Mouse (Mus musculus): ENCODE measurements at regions not wholly inside any gene's neighbourhood (a gene's known extent, or its start where the extent isn't known, plus 50 kb on each side); places are given as distances from the start of the nearest gene placed in this dataset.

DNA sequence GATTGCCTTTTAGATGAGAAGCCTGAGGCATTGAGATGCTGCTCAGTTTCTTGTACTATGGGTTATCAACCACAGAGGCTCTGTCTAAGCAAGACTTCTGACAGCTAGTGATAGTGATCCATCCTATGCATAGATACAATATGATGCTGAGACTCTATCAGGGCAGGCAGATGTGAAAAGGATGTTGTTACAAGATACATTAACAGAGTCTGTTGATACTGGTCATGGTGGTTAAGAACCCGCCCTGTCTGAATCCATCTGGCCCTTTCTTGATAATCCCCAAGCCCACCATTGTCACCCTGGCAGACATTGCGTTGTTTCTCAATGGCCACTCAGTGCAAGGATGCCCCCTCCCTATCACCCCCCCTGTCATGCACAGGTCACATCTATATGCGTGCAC, 327.8 kb upstream of the Camk1g start:
- H3K4me3 ChIP-seq (ENCODE audit: low read depth, low read length), result no peak overlapping the region
- 89% methylated on average over 3 of the region's 3 CpGs for WGBS
- H3K27ac ChIP-seq (ENCODE audit: low read length), result no peak overlapping the region
- H3K4me2 ChIP-seq (replicated peaks; ENCODE audit: low read depth, low read length), result no peak overlapping the region
- H3K4me1 ChIP-seq (ENCODE audit: control insufficient read depth, insufficient read depth, low read length), result no peaks in the 10 kb centered on the region
- H3K27me3 ChIP-seq (ENCODE audit: control insufficient read depth, insufficient read depth, low read length), result no peaks in the 10 kb centered on the region
- no peak for ATAC-seq (ENCODE audit: insufficient number of reproducible peaks, insufficient read depth, low FRiP score, low read depth)
- no peaks in the 10 kb centered on the region for H3K36me3 ChIP-seq (ENCODE audit: control insufficient read depth, insufficient read depth, low read length)
- no peaks in the 10 kb centered on the region for H3K9me3 ChIP-seq (ENCODE audit: control insufficient read depth, low read depth, low read length)
- no peak overlapping the region for H3K9ac ChIP-seq (replicated peaks; ENCODE audit: low read depth, low read length)

- Histone ChIP-seq H3K9me3 (ENCODE audit: control insufficient read depth, low read depth, low read length) (no peaks in the 10 kb centered on the region), H3K27ac (ENCODE audit: low read length) (no peak overlapping the region), H3K36me3 (ENCODE audit: control insufficient read depth, insufficient read depth, low read length) (no peaks in the 10 kb centered on the region), H3K9ac (replicated peaks; ENCODE audit: low read depth, low read length) (no peak overlapping the region), H3K4me3 (ENCODE audit: low read depth, low read length) (no peak overlapping the region), H3K4me2 (replicated peaks; ENCODE audit: low read depth, low read length) (no peak overlapping the region), H3K27me3 (ENCODE audit: control insufficient read depth, insufficient read depth, low read length) (no peaks in the 10 kb centered on the region), H3K4me1 (ENCODE audit: control insufficient read depth, insufficient read depth, low read length) (no peaks in the 10 kb centered on the region)
- ATAC-seq (ENCODE audit: insufficient number of reproducible peaks, insufficient read depth, low FRiP score, low read depth), result no peak
- WGBS, result 62% methylated on average over 4 of the region's 4 CpGs
Observed at GRCm38 (mm10) chr1:193697001-193697400, 326.9 kb upstream of the Camk1g start.

- no peak overlapping the region for H3K4me2 ChIP-seq (replicated peaks; ENCODE audit: low read depth, low read length)
- H3K9me3 ChIP-seq (ENCODE audit: control insufficient read depth, low read depth, low read length), result no peaks in the 10 kb centered on the region
- ATAC-seq (ENCODE audit: insufficient number of reproducible peaks, insufficient read depth, low FRiP score, low read depth), result no peak
Observed at GRCm38 (mm10) chr1:193692991-193693390, 322.9 kb upstream of the Camk1g start.

GRCm38 (mm10) chr1:193689601-193690000, 319.5 kb upstream of the Camk1g start:
- Histone ChIP-seq H3K9me3 (ENCODE audit: control insufficient read depth, low read depth, low read length) (no peaks in the 10 kb centered on the region), H3K36me3 (ENCODE audit: control insufficient read depth, insufficient read depth, low read length) (no peaks in the 10 kb centered on the region), H3K4me2 (replicated peaks; ENCODE audit: low read depth, low read length) (no peak overlapping the region), H3K4me3 (ENCODE audit: low read depth, low read length) (no peak overlapping the region), H3K27me3 (ENCODE audit: control insufficient read depth, insufficient read depth, low read length) (no peaks in the 10 kb centered on the region), H3K9ac (replicated peaks; ENCODE audit: low read depth, low read length) (no peak overlapping the region), H3K27ac (ENCODE audit: low read length) (no peak overlapping the region), H3K4me1 (ENCODE audit: control insufficient read depth, insufficient read depth, low read length) (no peaks in the 10 kb centered on the region)
- 71% methylated on average over 4 of the region's 4 CpGs for WGBS
- ATAC-seq (ENCODE audit: insufficient number of reproducible peaks, insufficient read depth, low FRiP score, low read depth), result no peak

More at GRCm38 (mm10) chr1:193692991-193693390, 322.9 kb upstream of the Camk1g start:
- Histone ChIP-seq H3K27ac (ENCODE audit: low read length) (no peak overlapping the region), H3K9ac (replicated peaks; ENCODE audit: low read depth, low read length) (no peak overlapping the region), H3K4me1 (ENCODE audit: control insufficient read depth, insufficient read depth, low read length) (no peaks in the 10 kb centered on the region), H3K36me3 (ENCODE audit: control insufficient read depth, insufficient read depth, low read length) (no peaks in the 10 kb centered on the region), H3K27me3 (ENCODE audit: control insufficient read depth, insufficient read depth, low read length) (no peaks in the 10 kb centered on the region), H3K4me3 (ENCODE audit: low read depth, low read length) (no peak overlapping the region)
- 42% methylated on average over 3 of the region's 3 CpGs for WGBS

DNA sequence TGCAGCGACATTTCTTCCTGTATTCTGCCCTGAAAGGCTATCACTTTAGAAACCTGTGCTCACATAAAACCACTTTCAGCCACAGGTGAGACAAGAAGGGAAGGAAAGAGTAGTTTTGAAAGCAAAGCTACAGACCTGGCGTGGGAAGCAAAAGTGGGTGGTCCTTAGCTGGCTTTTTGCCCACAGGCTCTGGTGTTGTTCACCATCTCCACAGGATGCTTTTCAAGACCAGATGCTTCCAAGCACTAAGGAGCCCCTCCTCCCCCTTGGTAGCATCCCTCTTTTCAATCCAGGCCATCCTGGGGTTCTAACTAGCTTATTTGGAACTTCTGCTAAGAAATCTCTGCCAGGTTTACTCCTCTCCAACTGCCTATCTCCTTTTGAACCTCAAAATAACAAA, 312.8 kb upstream of the Camk1g start:
- Histone ChIP-seq H3K4me1 (ENCODE audit: control insufficient read depth, insufficient read depth, low read length) (no peaks in the 10 kb centered on the region), H3K9me3 (ENCODE audit: control insufficient read depth, low read depth, low read length) (no peaks in the 10 kb centered on the region), H3K9ac (replicated peaks; ENCODE audit: low read depth, low read length) (no peak overlapping the region), H3K4me2 (replicated peaks; ENCODE audit: low read depth, low read length) (no peak overlapping the region), H3K27ac (ENCODE audit: low read length) (no peak overlapping the region), H3K4me3 (ENCODE audit: low read depth, low read length) (no peak overlapping the region), H3K27me3 (ENCODE audit: control insufficient read depth, insufficient read depth, low read length) (no peaks in the 10 kb centered on the region), H3K36me3 (ENCODE audit: control insufficient read depth, insufficient read depth, low read length) (no peaks in the 10 kb centered on the region)
- WGBS, result 57% methylated on average over 2 of the region's 2 CpGs
- no peak for ATAC-seq (ENCODE audit: insufficient number of reproducible peaks, insufficient read depth, low FRiP score, low read depth)

DNA sequence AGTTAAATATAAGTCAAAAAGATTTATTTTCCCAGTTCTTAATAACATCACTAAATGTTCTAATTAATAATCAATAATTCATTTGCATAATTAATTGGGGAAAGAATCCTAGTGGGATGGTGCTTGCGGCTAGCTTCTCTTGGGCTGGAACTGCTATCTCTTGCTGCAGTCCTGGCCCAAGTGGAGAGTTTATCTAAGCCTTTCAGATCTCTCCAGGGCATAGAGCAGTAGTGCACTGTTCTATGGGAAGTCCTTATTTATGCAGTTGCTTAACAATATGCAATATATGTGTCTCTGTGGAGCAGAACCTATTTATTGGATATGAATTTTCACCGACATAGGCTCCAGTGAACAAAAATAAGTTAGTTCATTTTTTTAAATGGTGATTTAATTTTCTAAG, 308.4 kb upstream of the Camk1g start:
- no peak overlapping the region for H3K27ac ChIP-seq (ENCODE audit: low read length)
- no peaks in the 10 kb centered on the region for H3K9me3 ChIP-seq (ENCODE audit: control insufficient read depth, low read depth, low read length)
- ATAC-seq (ENCODE audit: insufficient number of reproducible peaks, insufficient read depth, low FRiP score, low read depth), result no peak
- no peak overlapping the region for H3K4me3 ChIP-seq (ENCODE audit: low read depth, low read length)
- H3K9ac ChIP-seq (replicated peaks; ENCODE audit: low read depth, low read length), result no peak overlapping the region
- no peaks in the 10 kb centered on the region for H3K4me1 ChIP-seq (ENCODE audit: control insufficient read depth, insufficient read depth, low read length)
- no peaks in the 10 kb centered on the region for H3K27me3 ChIP-seq (ENCODE audit: control insufficient read depth, insufficient read depth, low read length)
- WGBS, result 92% methylated on average over 2 of the region's 2 CpGs
- no peaks in the 10 kb centered on the region for H3K36me3 ChIP-seq (ENCODE audit: control insufficient read depth, insufficient read depth, low read length)
- H3K4me2 ChIP-seq (replicated peaks; ENCODE audit: low read depth, low read length), result no peak overlapping the region

GRCm38 (mm10) chr1:193673236-193673830, 303.2 kb upstream of the Camk1g start:
- Histone ChIP-seq H3K4me3 (ENCODE audit: low read depth, low read length) (no peak overlapping the region), H3K9me3 (ENCODE audit: control insufficient read depth, low read depth, low read length) (peaks cover 4% of the 10 kb centered on the region), H3K4me1 (ENCODE audit: control insufficient read depth, insufficient read depth, low read length) (no peaks in the 10 kb centered on the region), H3K36me3 (ENCODE audit: control insufficient read depth, insufficient read depth, low read length) (no peaks in the 10 kb centered on the region), H3K9ac (replicated peaks; ENCODE audit: low read depth, low read length) (no peak overlapping the region), H3K27ac (ENCODE audit: low read length) (no peak overlapping the region), H3K27me3 (ENCODE audit: control insufficient read depth, insufficient read depth, low read length) (no peaks in the 10 kb centered on the region), H3K4me2 (replicated peaks; ENCODE audit: low read depth, low read length) (no peak overlapping the region)
- WGBS, result 39% methylated on average over 3 of the region's 3 CpGs
- no peak for ATAC-seq (ENCODE audit: insufficient number of reproducible peaks, insufficient read depth, low FRiP score, low read depth)

- no peaks in the 10 kb centered on the region for H3K36me3 ChIP-seq (ENCODE audit: control insufficient read depth, insufficient read depth, low read length)
- no peak overlapping the region for H3K27ac ChIP-seq (ENCODE audit: low read length)
- WGBS, result 70% methylated on average over 3 of the region's 3 CpGs
- no peak overlapping the region for H3K4me3 ChIP-seq (ENCODE audit: low read depth, low read length)
- no peak overlapping the region for H3K4me2 ChIP-seq (replicated peaks; ENCODE audit: low read depth, low read length)
- peaks cover 4% of the 10 kb centered on the region for H3K9me3 ChIP-seq (ENCODE audit: control insufficient read depth, low read depth, low read length)
- H3K9ac ChIP-seq (replicated peaks; ENCODE audit: low read depth, low read length), result no peak overlapping the region
- ATAC-seq (ENCODE audit: insufficient number of reproducible peaks, insufficient read depth, low FRiP score, low read depth), result no peak
- H3K4me1 ChIP-seq (ENCODE audit: control insufficient read depth, insufficient read depth, low read length), result no peaks in the 10 kb centered on the region
- no peaks in the 10 kb centered on the region for H3K27me3 ChIP-seq (ENCODE audit: control insufficient read depth, insufficient read depth, low read length)
Observed at GRCm38 (mm10) chr1:193672681-193673080, 302.6 kb upstream of the Camk1g start.

DNA sequence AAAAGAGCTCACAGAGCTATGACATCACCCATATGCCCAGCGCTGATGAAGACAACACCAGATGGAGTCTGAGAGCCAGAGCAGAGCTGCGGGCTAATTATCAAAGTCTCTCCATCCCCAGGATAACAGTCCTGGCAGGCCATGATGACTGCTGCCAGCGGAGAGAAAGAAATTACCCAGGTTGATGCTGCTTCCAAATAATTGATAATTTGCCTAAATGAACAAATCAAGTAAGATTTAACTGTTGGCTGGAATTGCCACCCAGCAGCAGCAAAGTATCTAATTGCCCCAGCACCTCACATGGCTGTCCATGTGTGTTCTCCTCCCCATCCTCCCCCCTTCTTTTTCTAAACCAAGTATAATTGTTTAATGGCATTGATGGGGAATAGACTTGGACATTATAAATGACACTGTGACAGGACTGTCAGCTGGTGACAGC, 301.7 kb upstream of the Camk1g start:
- Histone ChIP-seq H3K36me3 (ENCODE audit: control insufficient read depth, insufficient read depth, low read length) (no peaks in the 10 kb centered on the region), H3K4me3 (ENCODE audit: low read depth, low read length) (no peak overlapping the region), H3K9ac (replicated peaks; ENCODE audit: low read depth, low read length) (no peak overlapping the region), H3K27me3 (ENCODE audit: control insufficient read depth, insufficient read depth, low read length) (no peaks in the 10 kb centered on the region), H3K4me2 (replicated peaks; ENCODE audit: low read depth, low read length) (no peak overlapping the region), H3K9me3 (ENCODE audit: control insufficient read depth, low read depth, low read length) (peaks cover 4% of the 10 kb centered on the region), H3K4me1 (ENCODE audit: control insufficient read depth, insufficient read depth, low read length) (no peaks in the 10 kb centered on the region), H3K27ac (ENCODE audit: low read length) (no peak overlapping the region)
- WGBS, result 75% methylated on average over 3 of the region's 3 CpGs
- ATAC-seq (ENCODE audit: insufficient number of reproducible peaks, insufficient read depth, low FRiP score, low read depth), result no peak

All from stomach, embryonic 14.5 days (tissue).